ENCODE assay signal across 12 mouse cellular contexts in the genomic region with DNA sequence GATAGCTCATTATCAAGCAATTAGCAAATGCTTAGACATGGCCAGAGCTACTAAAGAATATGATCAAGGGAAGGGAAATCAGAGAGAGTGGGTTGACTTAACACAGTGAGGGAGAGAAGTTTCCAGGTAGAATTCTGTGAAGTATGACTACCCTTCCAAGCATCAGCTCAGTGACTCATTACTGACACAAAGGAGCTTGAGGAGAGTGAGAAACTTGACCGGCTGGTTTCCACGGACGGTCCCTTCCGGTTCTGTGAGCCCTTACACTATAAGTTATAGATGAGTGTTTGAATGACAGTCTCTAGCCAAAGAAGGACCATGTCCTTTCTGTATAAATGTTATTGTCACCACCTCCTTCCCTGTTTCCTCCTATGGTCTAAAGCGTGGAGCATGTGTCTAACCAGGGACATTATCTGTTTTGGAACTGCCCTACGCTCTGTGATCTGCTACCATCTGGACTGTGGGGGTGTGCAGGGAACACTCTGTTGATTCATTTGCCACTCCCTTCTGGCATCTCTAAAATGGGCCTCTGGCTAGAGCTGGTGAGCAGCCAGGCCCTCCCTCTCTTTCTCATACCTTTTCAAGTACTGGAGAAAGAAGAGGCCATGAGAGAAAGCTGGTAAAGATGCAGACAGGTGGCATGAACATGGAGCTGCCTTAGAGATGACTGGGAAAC.
DNase-seq lines count a peak whose midpoint lies in the region; ATAC-seq and TF ChIP-seq lines count a peak whose summit lies in the region.
"Had no signal": no experiment of that assay in that cellular context is flagged by ENCODE, and none has a peak within 500 bp of the region (broad histone marks: within the 10 kb centered on the region; RNA-seq: fewer than 3 reads in every experiment).

No protein-coding gene starts in this region.

- no peak for ATAC-seq in granulocyte monocyte progenitor cell, adult 5-6 weeks (replicated peaks; ENCODE audit: poor library complexity, severe bottlenecking)
- ATAC-seq: forebrain, embryonic 16.5 days had no signal

- H3K27ac ChIP-seq in cerebellum, adult 2 months (ENCODE audit: insufficient read depth, low read length), result no peak overlapping the region
- H3K27ac ChIP-seq: heart, embryonic 10.5 days; hindbrain, embryonic 10.5 days; liver, embryonic 15.5 days had no signal

- H3K4me1 ChIP-seq in cerebellum, adult 2 months (ENCODE audit: control insufficient read depth, insufficient read depth, low read length), result peaks cover 12% of the 10 kb centered on the region; the same call in 1 of the 2 replicates
- H3K4me1 ChIP-seq: hindbrain, embryonic 10.5 days; liver, embryonic 15.5 days had no signal

- no peak overlapping the region for H3K4me3 ChIP-seq in cerebellum, adult 2 months (replicated peaks; ENCODE audit: insufficient read depth, low read depth, low read length)
- H3K4me3 ChIP-seq: heart, embryonic 10.5 days; hindbrain, embryonic 10.5 days; liver, embryonic 15.5 days had no signal

- intact Hi-C loops in left cerebral cortex, postnatal 36 days (cut with DNase I), result no loop called here

- no peak for TF ChIP-seq POLR2A in cerebellum, adult 2 months (IDR thresholded peaks at IDR 0.05; ENCODE audit: borderline replicate concordance, insufficient read depth, low read length)

- H3K27me3 ChIP-seq in cerebellum, adult 2 months (ENCODE audit: control insufficient read depth, insufficient read depth, low read length), result no peaks in the 10 kb centered on the region
- H3K27me3 ChIP-seq: liver, embryonic 15.5 days had no signal

- TF ChIP-seq CTCF in cerebellum, adult 2 months (IDR thresholded peaks at IDR 0.05; ENCODE audit: borderline replicate concordance, insufficient read depth, low read depth, low read length), result no peak

- peak; percentile 43 for DNase-seq in cerebellum, adult 11 months
- peak; percentile 55 to 81 for DNase-seq in cerebellum, adult 2 months
- DNase-seq in layer of hippocampus, adult 8-10 months (ENCODE audit: low spot score in 2 of 2), result peak; percentile 80 to 89
- peak; percentile 81 to 82 for DNase-seq in left cerebral cortex, postnatal 36 days (ENCODE audit: low spot score in 2 of 2)
- no peak for DNase-seq in retina, postnatal 1 day
- no peak for DNase-seq in thymus, postnatal 36 days
- DNase-seq: kidney, adult 18-20 months had no signal

- 63% methylated on average over 6 of the region's 6 CpGs for WGBS in cerebellum, adult 2 months

Comparison
In these comparisons a context has a peak if more than half of its experiments do, and no peak if none do; other contexts are left out.
1. DNase-seq: peak in cerebellum, adult 11 months (single experiment), cerebellum, adult 2 months (2 of 2), layer of hippocampus, adult 8-10 months (2 of 2) and left cerebral cortex, postnatal 36 days (2 of 2); none in retina, postnatal 1 day (single experiment) and thymus, postnatal 36 days (0 of 2).